Mouse (Mus musculus): ENCODE measurements around the gene Zfp980. TPM values are rescaled to one million over a fixed set of nuclear protein-coding genes. Genes with fewer than 3 reads are reported as not detected.

Zfp980 gene
- polyA plus RNA-seq, 1 experiment from 2014 or later = not detected

Other genes starting within 250 kb of the Zfp980 start
- not detected in 2 replicates for gene Zfp990, start 159.9 kb upstream of the Zfp980 start, polyA plus RNA-seq (2015; fragmentation: Nextera tagmentation; extraction: Ambion mirVana)
- 0.90 and 1.4 TPM in 2 replicates for gene Gm13212, start 85.5 kb upstream of the Zfp980 start, polyA plus RNA-seq (2015; fragmentation: Nextera tagmentation; extraction: Ambion mirVana)
- not detected in 2 replicates for gene Zfp986, start 198.1 kb downstream of the Zfp980 start, polyA plus RNA-seq (2015; fragmentation: Nextera tagmentation; extraction: Ambion mirVana)